Mouse (Mus musculus): Measurements from ENCODE around the gene Slc22a21. TPM values are rescaled to one million over a fixed set of nuclear protein-coding genes. Genes with fewer than 3 reads are reported as not detected.
"Not testable (repeated sequence)": the region's sequence is repeated elsewhere in the genome, so short reads cannot be mapped to it uniquely, and the experiment has no call there.

Slc22a21 gene
- total RNA-seq, 2 experiments from 2014 or later, result 1.5 to 1.9 TPM

GRCm38 (mm10) chr11:54002761-54003717 lies 22.9 kb upstream of the Slc22a21 start:
- intact Hi-C loops (cut with DNase I), result loop anchor here (1.0 to 5.0 kb wide), 5 partner anchors 51 to 254 kb away; no protein-coding TSS in a partner anchor
- not testable (repeated sequence) for DNase-seq (ENCODE audit: low spot score)

- intact Hi-C loops (cut with DNase I), result loop anchor here (1.0 to 5.0 kb wide), 5 partner anchors 52 to 255 kb away; no protein-coding TSS in a partner anchor
- no peak for DNase-seq (ENCODE audit: low spot score)
Measured at GRCm38 (mm10) chr11:54002147-54002760, 22.1 kb upstream of the Slc22a21 start.

- no peak for DNase-seq (ENCODE audit: low spot score)
- intact Hi-C loops (cut with DNase I), result no loop called here
Measured at GRCm38 (mm10) chr11:53997661-53998060, 17.5 kb upstream of the Slc22a21 start.

- no peak for DNase-seq (ENCODE audit: low spot score)
- intact Hi-C loops (cut with DNase I), result no loop called here
Measured at GRCm38 (mm10) chr11:53992264-53992663, 12.1 kb upstream of the Slc22a21 start.

- intact Hi-C loops (cut with DNase I), result no loop called here
- no peak for DNase-seq (ENCODE audit: low spot score)
Measured at GRCm38 (mm10) chr11:53989232-53989631, 9.1 kb upstream of the Slc22a21 start.

- no peak for DNase-seq (ENCODE audit: low spot score)
- intact Hi-C loops (cut with DNase I), result no loop called here
Measured at GRCm38 (mm10) chr11:53988081-53988480, 7.9 kb upstream of the Slc22a21 start.

GRCm38 (mm10) chr11:53981396-53981795 lies 1.3 kb upstream of the Slc22a21 start:
- intact Hi-C loops (cut with DNase I), result no loop called here
- no peak for DNase-seq (ENCODE audit: low spot score)

- intact Hi-C loops (cut with DNase I), result loop anchor here (5.0 kb wide), 1 partner anchor 47 kb away; no protein-coding TSS in a partner anchor
- DNase-seq (ENCODE audit: low spot score), result not testable (repeated sequence)
Measured at GRCm38 (mm10) chr11:53979456-53979787, 710 bp downstream of the Slc22a21 start.

- DNase-seq (ENCODE audit: low spot score), result no peak
- intact Hi-C loops (cut with DNase I), result loop anchor here (5.0 kb wide), 1 partner anchor 45 kb away; no protein-coding TSS in a partner anchor
Measured at GRCm38 (mm10) chr11:53977672-53978071, 2.5 kb downstream of the Slc22a21 start.

GRCm38 (mm10) chr11:53975559-53975958 lies 4.6 kb downstream of the Slc22a21 start:
- no peak for DNase-seq (ENCODE audit: low spot score)
- intact Hi-C loops (cut with DNase I), result loop anchor here (5.0 kb wide), 1 partner anchor 43 kb away; no protein-coding TSS in a partner anchor

GRCm38 (mm10) chr11:53958984-53959383 lies 21.1 kb downstream of the Slc22a21 start:
- intact Hi-C loops (cut with DNase I), result no loop called here
- DNase-seq (ENCODE audit: low spot score), result no peak

- intact Hi-C loops (cut with DNase I); DNase-seq (ENCODE audit: low spot score): not testable (repeated sequence)
Measured at GRCm38 (mm10) chr11:53958176-53958575, 22.0 kb downstream of the Slc22a21 start.

- no peak for DNase-seq (ENCODE audit: low spot score)
- intact Hi-C loops (cut with DNase I), result no loop called here
Measured at GRCm38 (mm10) chr11:53956636-53957035, 23.5 kb downstream of the Slc22a21 start.

GRCm38 (mm10) chr11:53954653-53955052 lies 25.5 kb downstream of the Slc22a21 start:
- intact Hi-C loops (cut with DNase I), result no loop called here
- DNase-seq (ENCODE audit: low spot score), result no peak

GRCm38 (mm10) chr11:53950133-53950532 lies 30.0 kb downstream of the Slc22a21 start:
- intact Hi-C loops (cut with DNase I); DNase-seq (ENCODE audit: low spot score): not testable (repeated sequence)

- DNase-seq (ENCODE audit: low spot score), result not testable (repeated sequence)
- intact Hi-C loops (cut with DNase I), result loop anchor here (2.0 to 5.0 kb wide), 4 partner anchors 45 to 325 kb away; no protein-coding TSS in a partner anchor
Measured at GRCm38 (mm10) chr11:53931944-53932318, 48.2 kb downstream of the Slc22a21 start.

GRCm38 (mm10) chr11:53931091-53931943 lies 48.8 kb downstream of the Slc22a21 start:
- intact Hi-C loops (cut with DNase I), result loop anchor here (2.0 to 5.0 kb wide), 4 partner anchors 46 to 325 kb away; no protein-coding TSS in a partner anchor
- DNase-seq (ENCODE audit: low spot score), result no peak

GRCm38 (mm10) chr11:53929741-53930140 lies 50.4 kb downstream of the Slc22a21 start:
- no peak for DNase-seq (ENCODE audit: low spot score)

GRCm38 (mm10) chr11:53928585-53928984 lies 51.5 kb downstream of the Slc22a21 start:
- DNase-seq (ENCODE audit: low spot score), result no peak
- intact Hi-C loops (cut with DNase I), result no loop called here

More at GRCm38 (mm10) chr11:53929741-53930140, 50.4 kb downstream of the Slc22a21 start:
- intact Hi-C loops (cut with DNase I), result loop anchor here (2.0 to 5.0 kb wide), 4 partner anchors 48 to 327 kb away; no protein-coding TSS in a partner anchor
